Mouse (Mus musculus): Measurements from ENCODE around the gene Sema3f. TPM values are rescaled to one million over a fixed set of nuclear protein-coding genes. Genes with fewer than 3 reads are reported as not detected.
A peak's percentile ranks its signal among the peaks of the same experiment; 100 is the strongest.

Gene Sema3f
- polyA plus RNA-seq, 1 experiment from 2014 or later, result 22.1 TPM

GRCm38 (mm10) chr9:107728919-107729670, 18.8 kb upstream of the Sema3f start:
- Histone ChIP-seq H3K9me3 (ENCODE audit: low read depth, low read length) (no peaks in the 10 kb centered on the region), H3K4me1 (ENCODE audit: insufficient read depth) (peaks cover 8% of the 10 kb centered on the region), H3K4me2 (no peak overlapping the region), H3K27me3 (ENCODE audit: insufficient read depth, low read length) (no peaks in the 10 kb centered on the region), H3K36me3 (ENCODE audit: insufficient read depth) (no peaks in the 10 kb centered on the region), H3K4me3 (ENCODE audit: low read depth, low read length) (no peak overlapping the region), H3K27ac (ENCODE audit: low read depth) (no peak overlapping the region), H3K9ac (no peak overlapping the region)
- 40% methylated on average over 6 of the region's 6 CpGs for WGBS
- ATAC-seq (ENCODE audit: insufficient read depth) (no peak), DNase-seq (no peak)
- no peak for TF ChIP-seq CTCF (IDR thresholded peaks at IDR 0.05; ENCODE audit: low read depth)

DNA sequence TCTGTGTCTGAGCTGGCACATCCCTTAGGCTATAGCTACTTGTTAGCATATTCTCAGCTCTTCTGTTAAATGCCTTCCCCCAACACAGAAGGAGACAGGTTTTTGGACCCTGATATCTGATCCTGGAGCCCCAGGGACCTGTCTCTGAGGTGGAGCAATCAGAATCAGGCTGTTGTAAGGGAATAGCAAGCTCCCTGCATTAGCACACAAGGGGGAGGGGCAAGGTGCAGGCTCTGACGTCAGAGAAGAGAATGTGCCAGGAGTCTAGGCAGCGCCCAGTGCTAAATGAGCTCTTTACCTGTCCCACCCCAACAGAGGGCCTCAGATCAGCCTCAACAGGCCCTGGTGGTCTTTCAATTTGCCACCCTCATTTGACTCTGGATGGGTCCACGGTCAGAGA, 16.8 kb upstream of the Sema3f start:
- H3K36me3 ChIP-seq (ENCODE audit: insufficient read depth), result no peaks in the 10 kb centered on the region
- DNase-seq (no peak), ATAC-seq (ENCODE audit: insufficient read depth) (no peak)
- no peak for TF ChIP-seq CTCF (IDR thresholded peaks at IDR 0.05; ENCODE audit: low read depth)
- no peak overlapping the region for H3K4me2 ChIP-seq
- WGBS, result 55% methylated on average over 3 of the region's 3 CpGs
- no peak overlapping the region for H3K27ac ChIP-seq (ENCODE audit: low read depth)
- H3K4me3 ChIP-seq (ENCODE audit: low read depth, low read length), result no peak overlapping the region
- H3K9me3 ChIP-seq (ENCODE audit: low read depth, low read length), result no peaks in the 10 kb centered on the region
- peaks cover 23% of the 10 kb centered on the region for H3K4me1 ChIP-seq (ENCODE audit: insufficient read depth)
- no peak overlapping the region for H3K9ac ChIP-seq
- H3K27me3 ChIP-seq (ENCODE audit: insufficient read depth, low read length), result no peaks in the 10 kb centered on the region

DNA sequence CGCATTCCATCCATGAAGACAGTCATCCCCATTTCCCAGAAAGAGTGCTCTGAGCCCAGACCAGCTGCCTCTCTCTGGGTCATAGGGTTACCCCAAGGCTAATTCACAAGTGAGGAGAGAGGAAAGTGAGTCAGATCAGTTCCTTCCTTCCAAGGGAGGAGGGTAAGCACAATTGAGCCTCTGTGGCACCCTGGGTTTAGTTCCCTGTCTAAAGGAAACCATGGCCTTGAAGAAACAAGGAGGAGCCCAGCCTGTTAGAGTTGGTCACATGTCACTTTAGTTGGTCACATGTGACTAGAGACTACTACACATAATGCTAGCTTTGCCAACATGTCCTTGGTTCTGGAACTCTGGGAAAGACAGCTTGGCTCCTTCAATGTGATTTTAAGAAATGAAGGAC, 14.5 kb upstream of the Sema3f start:
- no peak overlapping the region for H3K9ac ChIP-seq
- H3K4me2 ChIP-seq, result no peak overlapping the region
- peaks cover 27% of the 10 kb centered on the region for H3K4me1 ChIP-seq (ENCODE audit: insufficient read depth)
- ATAC-seq (ENCODE audit: insufficient read depth) (no peak), DNase-seq (no peak)
- WGBS, result 96% methylated on average over 1 of the region's 1 CpGs
- H3K36me3 ChIP-seq (ENCODE audit: insufficient read depth), result no peaks in the 10 kb centered on the region
- H3K9me3 ChIP-seq (ENCODE audit: low read depth, low read length), result no peaks in the 10 kb centered on the region
- no peak overlapping the region for H3K4me3 ChIP-seq (ENCODE audit: low read depth, low read length)
- H3K27ac ChIP-seq (ENCODE audit: low read depth), result peak overlapping the region; percentile 78; the same call in 1 of the 2 replicates
- no peak for TF ChIP-seq CTCF (IDR thresholded peaks at IDR 0.05; ENCODE audit: low read depth)
- no peaks in the 10 kb centered on the region for H3K27me3 ChIP-seq (ENCODE audit: insufficient read depth, low read length)

GRCm38 (mm10) chr9:107723794-107724531, 13.7 kb upstream of the Sema3f start:
- TF ChIP-seq CTCF (IDR thresholded peaks at IDR 0.05; ENCODE audit: low read depth), result no peak
- Histone ChIP-seq H3K4me1 (ENCODE audit: insufficient read depth) (peaks cover 27% of the 10 kb centered on the region), H3K9ac (no peak overlapping the region), H3K27ac (ENCODE audit: low read depth) (peak overlapping the region; percentile 78), H3K9me3 (ENCODE audit: low read depth, low read length) (no peaks in the 10 kb centered on the region), H3K36me3 (ENCODE audit: insufficient read depth) (no peaks in the 10 kb centered on the region), H3K27me3 (ENCODE audit: insufficient read depth, low read length) (no peaks in the 10 kb centered on the region), H3K4me2 (peak overlapping the region; percentile 53), H3K4me3 (ENCODE audit: low read depth, low read length) (no peak overlapping the region)
- ATAC-seq (ENCODE audit: insufficient read depth) (peak; percentile 57), DNase-seq (peak; percentile 81)
- WGBS, result 1% methylated on average over 11 of the region's 11 CpGs

- 13% methylated on average over 6 of the region's 6 CpGs for WGBS
- peak overlapping the region; percentile 53; the same call in 1 of the 2 replicates for H3K4me2 ChIP-seq
- TF ChIP-seq CTCF (IDR thresholded peaks at IDR 0.05; ENCODE audit: low read depth), result peak; percentile 10; the same call in 1 of the 2 replicates
These were observed 13.0 kb upstream of the Sema3f start for GRCm38 (mm10) chr9:107723292-107723691.

DNA sequence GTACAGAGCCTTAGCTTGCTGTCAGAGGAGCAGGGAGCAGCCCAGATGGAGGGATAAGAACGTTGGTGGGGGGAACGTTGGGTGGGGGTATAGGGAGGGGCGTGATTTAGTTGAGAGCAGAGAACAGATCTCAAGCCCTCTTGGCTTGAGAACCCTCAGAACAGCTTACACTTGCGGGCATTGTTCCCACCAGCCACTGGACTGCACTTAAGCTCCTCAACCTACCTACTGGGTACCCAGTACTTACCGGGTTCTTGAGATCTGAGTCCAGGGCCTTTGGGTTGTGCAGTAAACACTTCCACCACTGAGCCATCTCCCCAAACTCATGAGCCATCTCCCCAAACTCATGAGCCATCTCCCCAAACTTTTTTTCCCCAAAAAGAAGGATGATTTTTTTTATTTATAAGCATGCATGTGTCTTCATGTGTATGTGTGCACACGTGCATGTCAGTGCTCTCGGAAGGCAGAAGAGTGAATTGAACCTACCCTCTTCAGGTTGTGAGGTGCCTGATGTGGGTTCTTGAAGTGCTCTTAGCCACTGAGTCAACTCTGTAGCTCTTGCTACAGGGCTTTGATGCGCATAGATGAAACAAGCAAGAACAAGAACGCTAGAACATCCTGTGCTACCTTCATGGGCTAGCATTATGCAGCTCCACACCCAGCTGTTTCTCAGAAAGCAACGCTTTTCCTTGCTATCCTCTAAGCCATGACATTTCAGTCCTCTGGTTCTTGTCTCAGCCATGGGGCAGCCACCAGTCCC, 8.7 kb upstream of the Sema3f start:
- Histone ChIP-seq H3K4me2 (no peak overlapping the region), H3K9me3 (ENCODE audit: low read depth, low read length) (no peaks in the 10 kb centered on the region), H3K27ac (ENCODE audit: low read depth) (no peak overlapping the region), H3K9ac (no peak overlapping the region), H3K27me3 (ENCODE audit: insufficient read depth, low read length) (no peaks in the 10 kb centered on the region), H3K36me3 (ENCODE audit: insufficient read depth) (no peaks in the 10 kb centered on the region), H3K4me1 (ENCODE audit: insufficient read depth) (peaks cover 46% of the 10 kb centered on the region), H3K4me3 (ENCODE audit: low read depth, low read length) (no peak overlapping the region)
- TF ChIP-seq CTCF (IDR thresholded peaks at IDR 0.05; ENCODE audit: low read depth), result no peak
- WGBS, result 61% methylated on average over 10 of the region's 10 CpGs
- ATAC-seq (ENCODE audit: insufficient read depth) (no peak), DNase-seq (no peak)

More at GRCm38 (mm10) chr9:107723292-107723691, 13.0 kb upstream of the Sema3f start:
- H3K4me1 ChIP-seq (ENCODE audit: insufficient read depth), result peaks cover 27% of the 10 kb centered on the region
- peak overlapping the region; percentile 78 for H3K27ac ChIP-seq (ENCODE audit: low read depth)
- no peak overlapping the region for H3K9ac ChIP-seq
- H3K9me3 ChIP-seq (ENCODE audit: low read depth, low read length), result no peaks in the 10 kb centered on the region
- no peaks in the 10 kb centered on the region for H3K36me3 ChIP-seq (ENCODE audit: insufficient read depth)
- H3K4me3 ChIP-seq (ENCODE audit: low read depth, low read length), result no peak overlapping the region
- ATAC-seq (ENCODE audit: insufficient read depth), result peak; percentile 64
- no peaks in the 10 kb centered on the region for H3K27me3 ChIP-seq (ENCODE audit: insufficient read depth, low read length)
- peak; percentile 57 for DNase-seq

All from lung, embryonic 14.5 days (tissue).